Mouse (Mus musculus) embryo, embryonic 11 days (tissue): ENCODE results near the gene Zdhhc16.

Experiments
- DNase-seq: peaks from one replicate; pipeline ENCODE4 v3.0.0-alpha.2; 2015

Gene Zdhhc16

GRCm38 (mm10) chr19:41933179-41934086, at the start of gene Zdhhc16, which contains the start of gene Exosc1:
Gene Zdhhc16, plus strand, starts transcription at chr19:41933480.
Gene Exosc1, minus strand, starts transcription at chr19:41933423.
- peak; percentile 99 for DNase-seq

- DNase-seq = no peak
Observed at GRCm38 (mm10) chr19:41883882-41884281, 49.4 kb upstream of the Zdhhc16 start.

GRCm38 (mm10) chr19:41888191-41888590, 45.1 kb upstream of the Zdhhc16 start:
- no peak for DNase-seq

DNA sequence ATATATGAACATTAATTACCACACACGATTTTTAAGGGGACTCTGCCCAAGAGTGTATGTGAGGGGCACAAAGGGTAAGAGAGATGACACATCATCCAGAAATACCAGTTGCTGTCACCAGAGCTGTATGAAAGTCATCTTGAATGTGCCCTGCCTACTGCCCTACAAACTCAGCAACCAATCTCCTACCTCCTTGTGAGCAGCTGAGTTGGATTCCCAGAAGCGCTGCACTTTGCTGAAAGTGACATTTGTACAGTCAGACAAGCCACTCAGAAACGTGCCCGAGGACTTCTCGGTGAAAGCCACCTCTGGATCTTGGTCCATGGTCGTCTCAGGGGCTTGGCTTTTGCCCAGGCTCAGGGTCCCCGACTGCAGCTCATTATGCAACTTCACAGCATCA, 38.3 kb upstream of the Zdhhc16 start:
- DNase-seq = no peak

- DNase-seq = peak; percentile 92
Observed at GRCm38 (mm10) chr19:41895460-41896318, 37.6 kb upstream of the Zdhhc16 start, which contains the start of gene Rrp12. Gene Rrp12, minus strand, starts transcription at chr19:41896173.

GRCm38 (mm10) chr19:41896319-41896711, 37.0 kb upstream of the Zdhhc16 start:
- DNase-seq = no peak

DNA sequence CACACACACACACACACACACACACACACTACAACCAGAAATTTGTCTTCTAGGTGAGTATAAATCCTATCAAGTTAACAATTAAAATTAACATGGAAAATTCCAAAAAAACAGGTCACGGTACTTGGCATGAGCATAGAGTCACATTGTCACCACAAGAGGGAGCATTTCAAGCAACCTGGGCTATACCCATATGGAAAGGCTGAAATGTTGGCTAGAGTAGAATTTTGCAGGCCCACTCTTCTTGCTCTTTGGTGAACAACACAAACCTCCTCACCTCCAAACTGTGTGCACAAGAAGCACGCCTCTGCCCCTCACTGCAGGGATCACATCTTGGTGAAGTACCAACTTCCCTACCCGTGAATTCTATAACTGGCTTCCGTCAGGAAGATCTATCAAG, 34.4 kb upstream of the Zdhhc16 start:
- DNase-seq = peak; percentile 73

GRCm38 (mm10) chr19:41900495-41901090, 32.7 kb upstream of the Zdhhc16 start:
- DNase-seq = no peak

DNA sequence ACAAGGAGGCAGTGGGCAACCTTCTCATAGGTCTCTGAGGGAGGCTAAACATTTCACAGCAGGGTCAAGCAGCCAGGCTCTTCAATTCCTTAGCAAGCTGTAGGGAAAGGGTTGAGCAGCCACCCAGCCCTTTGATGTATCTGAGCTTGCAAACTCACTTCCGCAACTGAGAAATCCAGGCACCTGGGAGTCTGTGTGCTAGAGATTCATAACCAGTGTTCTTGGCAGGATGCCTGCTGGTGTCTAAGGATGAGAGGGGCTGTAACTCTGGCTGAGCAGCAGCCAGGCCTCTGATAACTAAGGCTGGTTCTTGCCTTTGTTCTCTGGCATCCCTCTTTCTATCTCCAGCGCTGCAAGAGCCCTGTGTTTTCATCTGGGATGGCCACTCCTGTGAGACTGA, 31.6 kb upstream of the Zdhhc16 start:
- no peak for DNase-seq

- no peak for DNase-seq
Observed at GRCm38 (mm10) chr19:41902848-41903593, 30.3 kb upstream of the Zdhhc16 start.

- DNase-seq = no peak
Observed at GRCm38 (mm10) chr19:41905246-41905645, 28.0 kb upstream of the Zdhhc16 start.

GRCm38 (mm10) chr19:41906311-41907078, 26.8 kb upstream of the Zdhhc16 start:
- DNase-seq = no peak

DNA sequence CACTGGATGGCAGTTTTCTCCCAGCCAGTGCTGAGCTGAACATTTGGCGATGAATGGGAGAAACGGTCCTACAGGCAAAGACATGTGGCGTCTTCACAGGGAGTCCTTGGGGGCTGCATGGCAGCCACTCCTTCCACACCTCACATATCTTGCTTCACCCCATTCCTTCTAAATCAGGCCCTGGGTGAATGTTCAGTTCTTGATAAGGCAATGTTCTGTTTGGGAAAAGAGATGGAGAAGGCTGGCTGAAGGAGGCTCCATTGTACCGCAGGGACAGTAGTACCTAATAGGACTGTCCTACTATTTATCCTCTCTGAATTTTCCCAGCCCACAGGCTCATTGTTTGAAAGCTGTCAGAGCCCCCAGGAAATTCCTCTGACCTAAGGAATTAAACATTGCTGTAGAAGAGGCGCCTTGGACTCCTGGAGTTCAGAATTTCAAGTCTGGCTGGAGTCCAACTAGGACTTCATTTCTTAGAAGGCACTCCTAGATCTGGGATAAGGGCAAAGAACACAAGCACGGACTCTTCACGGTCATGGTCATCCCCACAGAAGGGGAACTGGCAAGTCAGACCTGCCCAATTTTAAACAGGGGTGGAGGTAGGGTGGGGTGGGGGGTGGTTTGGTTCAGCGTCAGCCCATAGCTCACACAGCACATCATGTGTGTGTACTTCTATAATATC, 26.1 kb upstream of the Zdhhc16 start:
- no peak for DNase-seq

- no peak for DNase-seq
Observed at GRCm38 (mm10) chr19:41908736-41909135, 24.5 kb upstream of the Zdhhc16 start.

GRCm38 (mm10) chr19:41910396-41910795, 22.9 kb upstream of the Zdhhc16 start:
- DNase-seq = no peak

DNA sequence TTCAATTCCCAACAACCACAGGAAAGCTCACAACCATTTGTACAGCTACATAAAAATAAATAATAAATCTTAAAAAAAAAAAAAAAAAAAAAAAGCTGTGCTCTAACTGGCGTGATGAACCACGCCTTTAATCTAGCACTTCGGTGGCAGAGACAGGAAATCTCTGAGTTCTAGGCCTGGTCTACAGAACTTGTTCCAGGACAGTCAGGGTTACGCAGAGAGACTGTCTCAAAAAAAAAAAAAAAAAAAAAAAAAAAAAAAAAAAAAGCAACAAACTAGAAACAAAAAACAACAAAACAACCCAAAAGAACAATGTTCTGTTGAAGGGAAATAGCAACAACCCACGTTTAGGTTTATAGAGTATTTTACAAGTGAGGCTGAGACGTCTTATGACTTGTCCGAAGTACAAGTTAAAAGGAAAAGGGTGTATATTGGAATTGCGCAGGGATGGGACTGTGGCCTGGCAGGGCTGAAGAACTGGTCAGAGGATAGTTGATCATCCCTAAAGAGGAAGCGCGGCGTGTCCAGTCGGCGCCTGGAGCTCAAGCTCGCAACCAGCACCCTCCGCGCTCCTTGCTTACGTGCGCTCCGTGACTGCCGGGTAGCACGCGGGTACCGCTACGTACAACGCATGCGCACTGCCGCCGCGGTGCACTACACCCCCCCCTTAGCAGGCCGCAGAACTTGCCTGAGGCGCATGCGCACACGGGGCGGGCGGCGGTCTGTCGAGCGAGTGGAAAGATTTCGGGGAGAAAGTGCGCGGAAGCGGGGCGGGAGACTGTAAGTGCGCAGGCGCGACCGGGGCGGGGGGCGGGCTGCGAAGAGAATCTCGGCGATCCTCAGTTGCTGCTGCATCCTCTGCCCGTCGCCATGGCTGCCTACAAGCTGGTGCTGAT, 21.9 kb upstream of the Zdhhc16 start, which contains the start of gene Pgam1:
TSS of gene Pgam1 (plus strand) at position 746 of the 896 bp plus-strand sequence.
- peak; percentile 99 for DNase-seq

DNA sequence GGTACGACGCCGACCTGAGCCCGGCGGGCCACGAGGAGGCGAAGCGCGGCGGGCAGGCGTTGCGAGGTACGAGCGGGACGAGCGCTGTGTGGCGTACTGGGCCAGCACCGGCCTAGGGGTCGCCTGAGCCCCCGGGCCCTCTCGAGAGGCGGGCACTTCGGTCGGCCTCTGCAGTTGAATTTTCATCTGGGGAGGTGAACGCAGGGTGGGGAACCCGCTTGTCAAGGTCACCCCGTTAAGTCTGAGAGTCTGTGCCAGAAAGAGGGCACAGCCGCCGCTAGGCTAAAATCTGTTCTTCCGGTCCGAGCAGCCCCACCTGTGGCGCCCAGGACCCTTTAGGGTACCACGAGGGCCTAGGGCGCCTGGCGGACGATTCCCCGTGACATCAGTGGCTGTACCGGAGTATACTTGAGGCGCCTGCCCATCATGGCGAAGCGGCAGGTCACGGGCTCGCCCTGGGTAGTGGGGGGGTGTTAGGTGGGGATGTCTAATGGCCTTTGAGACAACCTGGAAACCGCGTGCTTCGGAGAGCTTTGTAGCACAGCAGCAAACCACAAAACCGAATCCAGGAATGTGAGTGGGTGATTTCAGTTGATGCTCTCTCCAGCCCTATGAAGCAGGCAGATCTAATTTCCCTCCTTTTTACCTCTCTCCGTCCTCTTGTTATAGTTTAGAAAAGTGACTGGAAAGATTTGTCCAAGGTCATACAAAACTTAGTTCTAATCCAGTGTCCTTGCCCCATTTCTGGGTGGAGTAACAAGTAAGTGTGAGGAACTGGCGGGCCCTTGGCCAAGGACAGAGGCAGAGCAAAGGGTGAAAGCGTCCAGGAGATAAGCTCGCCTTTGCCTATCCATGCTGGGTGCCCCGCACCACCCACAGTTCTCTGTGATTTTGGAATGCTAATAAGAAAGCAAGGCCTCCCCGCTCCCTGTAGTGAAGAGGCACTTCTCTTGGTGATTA, 20.9 kb upstream of the Zdhhc16 start:
- peak; percentile 44 for DNase-seq

DNA sequence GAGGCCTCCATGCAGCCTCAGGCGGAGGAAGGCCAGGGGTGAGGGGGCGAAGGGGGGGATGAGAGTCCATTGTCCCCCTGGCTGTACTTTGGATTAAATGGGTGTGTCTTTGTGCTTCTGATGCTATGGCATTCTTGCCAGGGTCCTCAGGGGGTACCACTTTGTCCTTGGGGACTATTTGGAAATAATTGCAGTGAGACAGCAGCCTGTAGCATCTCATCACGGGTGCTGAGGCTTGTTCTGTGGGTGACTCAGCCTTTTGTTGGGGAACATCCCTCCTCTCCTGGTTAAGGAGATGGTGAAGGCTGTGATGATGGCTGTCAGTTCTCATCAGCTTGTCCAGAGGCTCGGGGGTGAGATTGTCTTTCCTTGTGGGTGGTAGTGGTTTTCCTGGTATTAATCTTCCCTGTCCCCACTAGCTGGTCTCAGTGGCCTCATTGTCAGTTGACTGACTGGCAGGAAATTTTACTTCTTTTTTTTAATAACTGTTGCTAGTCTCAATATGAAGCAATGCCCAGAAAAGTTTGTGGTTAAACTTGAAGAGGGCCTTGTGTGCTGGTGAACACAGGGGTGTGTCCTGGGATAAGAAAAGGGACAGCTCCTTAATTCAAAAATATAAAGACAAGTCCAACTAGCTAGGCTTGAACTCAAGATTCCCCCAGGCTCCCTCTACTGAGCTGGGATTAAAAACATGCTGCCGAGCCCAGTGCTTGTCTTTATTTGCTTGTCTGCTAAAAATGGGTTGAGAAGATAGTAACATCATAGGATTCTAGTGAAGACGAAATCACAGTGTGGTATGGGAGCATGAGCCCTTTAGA, 19.3 kb upstream of the Zdhhc16 start:
- DNase-seq = no peak
